Mouse (Mus musculus) cerebellum, adult 11-12 months (tissue): Measurements from ENCODE around the gene Tstd3.
A peak's percentile ranks its signal among the peaks of the same experiment; 100 is the strongest.
"Not testable (repeated sequence)": the region's sequence is repeated elsewhere in the genome, so short reads cannot be mapped to it uniquely, and the experiment has no call there.

Source experiments
- DNase-seq: peaks from one replicate; pipeline ENCODE4 v3.0.0; 2022

Gene Tstd3

GRCm38 (mm10) chr4:21744142-21744541 lies 22.9 kb downstream of the Tstd3 start:
- not testable (repeated sequence) for DNase-seq

DNA sequence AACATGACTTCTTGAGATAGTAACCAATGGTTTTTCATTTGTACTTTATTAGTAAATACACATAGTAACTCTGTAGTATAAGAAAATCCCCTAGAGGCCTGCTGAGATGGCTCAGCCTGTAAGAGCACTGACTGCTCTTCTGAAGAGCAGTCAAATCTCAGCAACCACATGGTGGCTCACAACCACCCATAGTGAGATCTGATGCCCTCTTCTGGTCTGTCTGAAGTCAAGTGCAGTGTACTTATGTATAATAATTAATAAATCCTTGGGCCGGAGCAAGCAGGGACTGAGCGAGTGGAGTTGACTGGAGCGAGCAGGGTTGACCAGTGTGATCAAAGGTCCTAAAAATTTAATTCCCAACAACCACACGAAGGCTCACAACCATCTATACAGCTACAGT lies 27.8 kb downstream of the Tstd3 start:
- no peak for DNase-seq

DNA sequence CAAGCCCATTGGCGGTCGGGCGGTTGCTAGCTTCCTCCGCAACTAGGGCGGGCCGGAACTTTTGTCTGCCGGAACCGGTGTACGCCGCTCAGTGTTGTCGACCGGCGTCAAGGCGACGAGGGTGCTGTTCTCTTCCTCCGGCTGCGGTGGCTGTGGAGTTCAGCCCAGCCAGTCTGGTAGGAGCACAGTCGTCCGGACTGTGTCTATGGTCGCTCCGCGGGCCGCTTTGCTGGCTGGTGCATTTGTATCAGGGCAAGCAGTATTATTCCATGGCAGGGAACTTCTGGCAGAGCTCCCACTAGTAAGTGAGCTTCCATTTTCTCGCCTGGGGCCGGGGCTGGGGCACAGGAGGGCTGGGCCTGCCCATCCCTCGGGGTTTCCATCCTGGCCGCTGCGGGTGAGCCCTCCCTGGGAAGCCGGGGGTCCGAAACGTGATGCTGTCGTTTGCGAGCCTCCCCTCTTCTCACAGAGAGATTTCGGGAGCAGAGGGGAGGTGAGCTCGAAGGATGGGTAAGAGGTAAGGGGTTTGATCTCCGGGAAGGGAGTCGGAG lies 39.3 kb downstream of the Tstd3 start, which contains the start of gene Ccnc:
TSS of gene Ccnc (plus strand) at position 87 of the 551 bp plus-strand sequence.
- peak; percentile 90 for DNase-seq

- DNase-seq, result peak; percentile 52
Observed at GRCm38 (mm10) chr4:21726912-21727614, 39.9 kb downstream of the Tstd3 start.

DNA sequence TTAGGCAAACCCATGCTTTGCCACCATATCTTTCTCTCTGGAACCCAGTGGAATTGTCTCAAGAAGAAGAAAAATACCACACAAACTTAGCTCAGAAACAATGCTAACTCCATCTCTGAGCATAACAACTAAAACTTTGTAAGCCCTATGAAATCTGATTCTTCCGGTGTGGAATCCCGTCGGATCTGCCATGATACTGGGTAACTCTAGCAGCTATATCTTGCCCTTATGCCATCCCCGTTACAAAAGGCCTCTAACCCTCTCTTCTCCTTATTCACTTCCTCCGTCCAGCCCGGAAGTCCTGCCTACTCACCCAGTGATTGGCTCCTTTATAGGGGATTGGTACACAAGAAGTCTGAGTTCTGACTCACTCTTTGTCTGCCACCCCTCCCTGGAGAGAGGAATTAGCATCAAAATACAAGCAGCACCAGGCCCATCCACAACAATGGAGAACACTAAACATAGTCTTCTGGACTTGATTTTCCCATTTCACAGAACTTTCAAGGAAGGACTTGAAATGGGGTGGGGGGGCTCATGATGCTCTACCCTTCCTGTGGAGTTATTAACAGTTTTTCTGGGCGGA lies 44.2 kb downstream of the Tstd3 start:
- no peak for DNase-seq

GRCm38 (mm10) chr4:21712147-21712546 lies 54.9 kb downstream of the Tstd3 start:
- no peak for DNase-seq
